Mouse (Mus musculus) hindbrain, postnatal 0 days (tissue): ENCODE data around the gene Cdan1. TPM values are rescaled to one million over a fixed set of nuclear protein-coding genes. Genes with fewer than 3 reads are reported as not detected.

Experiments used
- ATAC-seq: fragments of 200-750 bp; cut with Nextera tagmentation; 2 replicates; pipeline ENCODE4 v1.8.0; 2017; ENCODE audit warnings: mild to moderate bottlenecking, moderate TSS enrichment, moderate library complexity
- DNase-seq: peaks from one replicate; pipeline ENCODE4 v3.0.0-alpha.2; 2015; ENCODE audit warnings: low spot score
- H3K27ac ChIP-seq: fragments of 300-500 bp; sonication (generic); 2 replicates; pipeline ENCODE4 v1.5.1; 2014; ENCODE audit warnings: mild to moderate bottlenecking
- H3K27me3 ChIP-seq: fragments of 300-500 bp; sonication (generic); 2 replicates; pipeline ENCODE4 v1.6.1; 2014; ENCODE audit warnings: low read length, mixed read lengths; ENCODE audit not compliant: insufficient read depth
- H3K36me3 ChIP-seq: fragments of 300-500 bp; sonication (generic); 2 replicates; pipeline ENCODE4 v1.6.1; 2014; ENCODE audit warnings: low read length, mixed read lengths; ENCODE audit not compliant: insufficient read depth
- H3K4me1 ChIP-seq: fragments of 300-500 bp; sonication (generic); 2 replicates; pipeline ENCODE4 v1.6.1; 2014; ENCODE audit warnings: antibody characterized with exemption, low read length, mixed read lengths; ENCODE audit not compliant: insufficient read depth
- H3K4me2 ChIP-seq: fragments of 300-500 bp; sonication (generic); 2 replicates; pipeline ENCODE4 v1.6.1; 2014; ENCODE audit warnings: low read depth, mild to moderate bottlenecking, low read length, moderate library complexity, mixed read lengths
- H3K4me3 ChIP-seq: fragments of 300-500 bp; sonication (generic); 2 replicates; pipeline ENCODE4 v1.5.1; 2014; ENCODE audit warnings: low read length
- H3K9ac ChIP-seq: fragments of 300-500 bp; sonication (generic); replicated peaks from 2 replicates; pipeline ENCODE4 v1.6.1; 2014; ENCODE audit warnings: mild to moderate bottlenecking, low read length, moderate library complexity, mixed read lengths
- H3K9me3 ChIP-seq: fragments of 300-500 bp; sonication (generic); 2 replicates; pipeline ENCODE4 v1.6.1; 2016; ENCODE audit warnings: low read length, mixed read lengths
- CTCF ChIP-seq: IDR thresholded peaks from 2 replicates; pipeline ENCODE4 v1.5.1; 2016; ENCODE audit warnings: antibody characterized with exemption, control low read depth, low read depth
- WGBS: fragments of 180-500 bp; shearing (Covaris S2); extraction: QIAGEN DNeasy Blood & Tissue Kit; methylation state at CpG from one replicate; pipeline ENCODE4 v1.1.7; 2014; 5-methylcytosine and 5-hydroxymethylcytosine counted together
- polyA plus RNA-seq: library from polyadenylated mRNA; unstranded; fragments of >200 nt; fragmentation: Nextera tagmentation; extraction: Ambion mirVana; gene quantifications from 2 replicates; pipeline ENCODE4 v1.2.1, GENCODE M21; 2015
- total RNA-seq: library from RNA; depleted of rRNA; stranded (reverse); fragments of >200 nt; gene quantifications from 2 replicates; pipeline ENCODE4 v1.2.3, GENCODE M21; 2014

Cdan1 gene
- total and polyA plus RNA-seq, 2 experiments from 2014 or later, result 5.9 to 37.8 TPM

- Histone ChIP-seq H3K9me3 (no peaks in the 10 kb centered on the region), H3K27ac (no peak overlapping the region), H3K4me2 (no peak overlapping the region), H3K4me3 (no peak overlapping the region), H3K4me1 (no peaks in the 10 kb centered on the region), H3K9ac (no peak overlapping the region), H3K36me3 (peaks cover 34% of the 10 kb centered on the region), H3K27me3 (no peaks in the 10 kb centered on the region)
- TF ChIP-seq CTCF, result no peak
- no peak for DNase-seq
- 100% methylated on average over 2 of the region's 2 CpGs for WGBS
- ATAC-seq, result no peak
Measured at GRCm38 (mm10) chr2:120748041-120748440, 101.9 kb downstream of the Cdan1 start.

GRCm38 (mm10) chr2:120745496-120745895 is 104.4 kb downstream of the Cdan1 start:
- Histone ChIP-seq H3K36me3 (peaks cover 31% of the 10 kb centered on the region), H3K4me2 (no peak overlapping the region), H3K4me1 (no peaks in the 10 kb centered on the region), H3K9ac (no peak overlapping the region), H3K27ac (no peak overlapping the region), H3K27me3 (no peaks in the 10 kb centered on the region), H3K9me3 (no peaks in the 10 kb centered on the region), H3K4me3 (no peak overlapping the region)
- no peak for ATAC-seq
- TF ChIP-seq CTCF, result no peak
- no peak for DNase-seq
- WGBS, result 96% methylated on average over 1 of the region's 1 CpGs

DNA sequence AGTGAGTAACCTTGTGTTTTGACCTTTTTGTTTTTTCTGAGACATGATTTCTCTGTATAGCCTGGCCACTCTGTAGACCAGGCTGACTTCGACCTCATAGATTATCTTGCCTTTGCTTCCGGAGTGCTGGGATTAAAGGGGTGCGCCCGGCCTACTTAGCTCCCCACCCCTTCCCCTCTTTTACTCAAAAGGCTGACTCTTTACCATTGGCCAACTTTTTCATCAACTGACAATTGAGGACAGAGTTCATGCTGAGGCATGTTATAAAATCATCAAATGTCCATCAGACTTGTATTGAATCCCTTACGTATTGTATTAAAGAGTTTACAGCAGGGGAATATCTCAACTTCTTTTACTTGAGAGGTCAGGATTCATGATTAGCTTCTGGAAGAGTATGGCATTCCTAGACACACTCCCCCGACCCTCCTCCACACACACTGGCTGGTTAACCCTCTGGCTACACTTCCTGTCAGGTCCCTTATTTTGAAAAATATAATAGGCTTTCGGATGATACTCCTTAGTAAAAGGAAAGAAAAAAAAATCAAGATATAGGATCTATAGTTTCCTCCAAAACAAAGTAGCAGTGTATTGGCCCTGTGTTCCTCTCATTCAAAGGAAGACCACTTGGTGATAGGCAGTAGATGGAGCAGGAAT is 117.9 kb downstream of the Cdan1 start:
- peak overlapping the region; percentile 90 for H3K9ac ChIP-seq
- H3K4me2 ChIP-seq, result peak overlapping the region; percentile 98
- H3K9me3 ChIP-seq, result no peaks in the 10 kb centered on the region
- H3K27ac ChIP-seq, result peak overlapping the region; percentile 95
- WGBS, result 34% methylated on average over 7 of the region's 7 CpGs
- no peaks in the 10 kb centered on the region for H3K27me3 ChIP-seq
- ATAC-seq (no peak), DNase-seq (no peak)
- peaks cover 23% of the 10 kb centered on the region for H3K4me1 ChIP-seq
- no peak for TF ChIP-seq CTCF
- peaks cover 13% of the 10 kb centered on the region; the same call in 1 of the 2 replicates for H3K36me3 ChIP-seq
- peak overlapping the region; percentile 94 for H3K4me3 ChIP-seq

GRCm38 (mm10) chr2:120731167-120731862 is 118.6 kb downstream of the Cdan1 start:
- Histone ChIP-seq H3K9ac (peak overlapping the region; percentile 90), H3K4me2 (peak overlapping the region; percentile 98), H3K4me1 (peaks cover 23% of the 10 kb centered on the region), H3K4me3 (peak overlapping the region; percentile 94), H3K36me3 (peaks cover 16% of the 10 kb centered on the region; the same call in 1 of the 2 replicates), H3K27me3 (no peaks in the 10 kb centered on the region), H3K27ac (peak overlapping the region; percentile 95), H3K9me3 (no peaks in the 10 kb centered on the region)
- under 1% methylated on average over 61 of the region's 61 CpGs for WGBS
- peak; percentile 96 for DNase-seq
- peak; percentile 31 for TF ChIP-seq CTCF
- peak; percentile 99 for ATAC-seq

- under 1% methylated on average over 47 of the region's 50 CpGs for WGBS
- Histone ChIP-seq H3K4me1 (peaks cover 23% of the 10 kb centered on the region), H3K9me3 (no peaks in the 10 kb centered on the region), H3K4me3 (peak overlapping the region; percentile 94), H3K27me3 (no peaks in the 10 kb centered on the region), H3K36me3 (peaks cover 22% of the 10 kb centered on the region), H3K27ac (peak overlapping the region; percentile 95), H3K9ac (peak overlapping the region; percentile 90), H3K4me2 (peak overlapping the region; percentile 98)
- ATAC-seq, result peak; percentile 27
- DNase-seq, result no peak
- TF ChIP-seq CTCF, result no peak
Measured at GRCm38 (mm10) chr2:120730639-120731166, 119.2 kb downstream of the Cdan1 start.

- no peaks in the 10 kb centered on the region for H3K27me3 ChIP-seq
- H3K9ac ChIP-seq, result peak overlapping the region; percentile 90
- DNase-seq (peak; percentile 14), ATAC-seq (no peak)
- no peak for TF ChIP-seq CTCF
- WGBS, result 5% methylated on average over 23 of the region's 23 CpGs
- H3K4me3 ChIP-seq, result peak overlapping the region; percentile 94
- H3K9me3 ChIP-seq, result no peaks in the 10 kb centered on the region
- H3K36me3 ChIP-seq, result peaks cover 29% of the 10 kb centered on the region
- peaks cover 23% of the 10 kb centered on the region for H3K4me1 ChIP-seq
- peak overlapping the region; percentile 98 for H3K4me2 ChIP-seq
- H3K27ac ChIP-seq, result peak overlapping the region; percentile 95; the same call in 1 of the 2 replicates
Measured at GRCm38 (mm10) chr2:120729775-120730585, 119.9 kb downstream of the Cdan1 start.
